Mouse (Mus musculus) CH12F3 (cell line): ENCODE measurements around the gene Cope.

Experiments used
- in situ Hi-C: fragments of 300-500 bp; cut with MboI; formaldehyde crosslinking; loops from 2 replicates; pipeline ENCODE4 v1.14.3; 2020; ENCODE audit warnings: low sequenced_read_pairs

Cope gene

DNA sequence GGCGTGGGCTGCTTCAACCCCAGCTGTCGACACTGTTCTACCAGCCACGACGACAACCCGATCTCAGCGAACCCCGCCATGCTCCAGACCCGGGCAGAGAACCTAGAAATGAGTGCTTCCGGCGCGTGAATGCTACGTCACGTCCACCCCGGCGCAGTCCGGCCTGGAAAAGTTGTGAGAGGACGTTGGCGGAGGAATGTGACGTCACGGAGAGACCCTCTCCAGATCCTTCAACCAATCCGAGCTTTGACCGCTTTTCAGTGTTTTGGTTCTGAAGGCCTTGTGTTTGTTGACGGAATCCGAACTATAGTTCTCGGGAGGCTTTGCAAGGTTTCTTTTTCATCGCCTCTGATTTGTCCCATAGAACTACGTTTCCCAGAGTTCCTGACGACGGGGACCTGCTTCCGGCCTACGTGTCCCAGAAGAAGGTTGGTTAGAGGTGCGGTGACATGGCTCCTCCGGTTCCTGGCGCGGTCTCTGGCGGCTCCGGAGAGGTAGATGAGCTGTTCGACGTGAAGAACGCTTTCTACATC, at the start of gene Cope, which contains the start of gene Ddx49:
Cope (plus strand) TSS at position 161 of the 533 bp plus-strand sequence.
Ddx49 (minus strand) TSS at position 132 of the 533 bp plus-strand sequence.
- in situ Hi-C loops = no loop called here

GRCm38 (mm10) chr8:70254628-70255027, 47.7 kb upstream of the Cope start:
- in situ Hi-C loops = no loop called here

DNA sequence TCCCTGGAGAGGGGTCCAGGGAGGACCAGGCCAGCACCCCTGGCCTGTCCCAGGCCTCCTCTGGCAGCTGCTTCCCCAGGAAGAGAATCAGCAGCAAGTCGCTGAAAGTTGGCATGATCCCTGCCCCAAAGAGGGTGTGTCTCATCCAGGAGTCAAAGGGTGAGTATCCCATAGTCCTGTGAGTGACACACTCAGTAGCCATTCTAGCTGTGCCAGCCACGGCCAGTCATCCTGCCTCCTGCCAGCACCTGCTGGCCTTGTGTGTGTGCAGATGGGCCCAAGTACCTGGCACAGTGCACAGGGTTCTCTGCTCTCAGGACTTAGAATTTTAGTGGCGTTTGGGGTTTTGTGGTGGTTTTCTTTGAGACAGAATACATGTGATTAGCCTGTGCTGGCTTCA, 44.9 kb upstream of the Cope start:
- in situ Hi-C loops = no loop called here

- in situ Hi-C loops = no loop called here
Observed at GRCm38 (mm10) chr8:70258600-70258999, 43.7 kb upstream of the Cope start.

- in situ Hi-C loops = no loop called here
Observed at GRCm38 (mm10) chr8:70259043-70259442, 43.3 kb upstream of the Cope start.

DNA sequence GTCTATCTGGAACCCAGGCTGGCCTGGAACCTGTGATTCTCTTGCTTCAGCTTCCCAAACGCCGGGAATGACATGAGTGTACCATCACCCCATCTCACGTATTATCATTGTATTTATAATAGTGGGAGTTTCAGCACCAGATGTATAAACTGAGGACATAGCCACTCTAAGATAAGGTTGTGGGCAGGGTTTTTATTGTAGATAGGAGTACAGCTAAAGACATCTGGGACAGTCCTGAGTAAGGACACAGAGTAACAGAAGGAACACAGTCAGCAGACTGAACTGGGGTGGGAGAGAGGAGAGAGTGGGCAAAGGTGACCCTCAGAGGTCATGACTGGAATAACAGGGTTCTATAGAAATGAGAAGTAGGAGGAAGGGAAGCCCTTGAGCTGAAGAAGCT, 34.6 kb upstream of the Cope start:
- in situ Hi-C loops = no loop called here

- in situ Hi-C loops = no loop called here
Observed at GRCm38 (mm10) chr8:70268311-70268710, 34.0 kb upstream of the Cope start.

- in situ Hi-C loops = no loop called here
Observed at GRCm38 (mm10) chr8:70268799-70269565, 33.3 kb upstream of the Cope start.

DNA sequence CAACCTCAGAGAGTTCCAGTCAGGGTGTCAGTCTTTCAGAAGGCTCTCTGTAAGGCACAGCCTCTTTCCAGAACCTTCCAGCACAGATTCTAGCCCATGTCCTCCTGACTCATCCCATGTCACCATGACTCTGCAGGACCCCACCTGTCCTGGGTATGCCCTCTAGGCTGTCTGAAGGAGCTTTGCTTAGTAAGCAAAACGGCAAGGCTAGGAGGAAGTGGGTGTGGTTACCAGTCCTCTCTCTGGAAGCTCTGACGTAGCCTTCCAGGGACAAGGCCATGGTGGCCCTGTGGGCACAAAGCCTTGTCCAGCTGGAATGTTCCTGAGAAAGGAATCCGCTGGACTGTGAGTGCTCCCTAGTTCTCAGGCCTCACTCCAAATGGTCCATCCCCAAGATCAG, 29.4 kb upstream of the Cope start:
- in situ Hi-C loops = no loop called here

- in situ Hi-C loops = no loop called here
Observed at GRCm38 (mm10) chr8:70274350-70274749, 28.0 kb upstream of the Cope start.

GRCm38 (mm10) chr8:70276476-70276875, 25.8 kb upstream of the Cope start:
- in situ Hi-C loops = no loop called here

DNA sequence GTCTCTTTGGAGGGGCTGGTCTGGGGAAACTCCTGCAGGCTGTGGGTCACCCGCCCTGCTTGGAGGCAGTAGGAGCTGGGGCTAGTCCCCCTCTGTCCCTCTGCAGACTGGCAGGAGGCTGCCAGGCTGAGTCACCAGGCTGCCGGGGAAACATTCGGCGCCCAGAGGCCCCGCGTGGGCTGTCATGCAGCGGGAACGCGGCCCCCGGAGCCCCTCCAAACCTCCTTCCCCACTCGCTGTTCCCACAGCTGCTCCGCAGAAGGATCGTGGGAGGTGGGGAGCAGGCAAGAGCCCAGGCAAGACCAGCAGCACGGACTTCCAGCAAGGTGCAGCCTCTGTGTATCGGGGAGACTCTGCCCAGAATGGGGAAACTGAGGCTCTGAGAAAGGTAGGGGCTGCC, 24.1 kb upstream of the Cope start:
- in situ Hi-C loops = no loop called here

- in situ Hi-C loops = no loop called here
Observed at GRCm38 (mm10) chr8:70279266-70279665, 23.1 kb upstream of the Cope start.

GRCm38 (mm10) chr8:70281001-70281400, 21.3 kb upstream of the Cope start:
- in situ Hi-C loops = no loop called here

DNA sequence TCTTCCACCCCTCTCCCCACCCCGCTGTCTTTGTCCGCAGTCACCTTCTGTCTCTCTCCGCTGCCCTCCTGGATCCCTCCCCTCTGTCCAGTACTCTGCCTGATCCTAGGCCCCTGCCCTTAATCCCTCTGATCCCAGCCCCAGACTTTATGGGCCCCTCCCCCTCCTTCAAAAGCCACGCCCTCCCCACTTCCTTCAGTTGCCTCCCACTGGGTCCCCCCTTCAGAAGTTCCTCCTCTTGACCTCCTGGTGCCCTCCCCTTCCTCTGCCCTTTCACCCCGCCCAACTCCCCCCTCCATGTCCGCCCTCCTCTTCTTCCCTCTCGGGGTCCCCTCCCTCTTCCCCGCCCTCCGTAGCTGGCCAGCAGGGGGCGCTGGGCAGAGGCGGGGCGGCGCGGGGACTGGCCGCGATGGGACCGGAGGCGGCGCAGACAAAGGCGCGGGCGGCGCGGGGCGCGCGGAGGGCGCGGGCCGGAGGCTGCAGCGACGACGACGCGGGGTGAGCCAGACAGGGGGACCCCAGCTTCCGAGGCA, 19.6 kb upstream of the Cope start, which contains the start of gene Homer3:
Homer3 (plus strand) TSS at position 225 of the 533 bp plus-strand sequence.
- in situ Hi-C loops = no loop called here

DNA sequence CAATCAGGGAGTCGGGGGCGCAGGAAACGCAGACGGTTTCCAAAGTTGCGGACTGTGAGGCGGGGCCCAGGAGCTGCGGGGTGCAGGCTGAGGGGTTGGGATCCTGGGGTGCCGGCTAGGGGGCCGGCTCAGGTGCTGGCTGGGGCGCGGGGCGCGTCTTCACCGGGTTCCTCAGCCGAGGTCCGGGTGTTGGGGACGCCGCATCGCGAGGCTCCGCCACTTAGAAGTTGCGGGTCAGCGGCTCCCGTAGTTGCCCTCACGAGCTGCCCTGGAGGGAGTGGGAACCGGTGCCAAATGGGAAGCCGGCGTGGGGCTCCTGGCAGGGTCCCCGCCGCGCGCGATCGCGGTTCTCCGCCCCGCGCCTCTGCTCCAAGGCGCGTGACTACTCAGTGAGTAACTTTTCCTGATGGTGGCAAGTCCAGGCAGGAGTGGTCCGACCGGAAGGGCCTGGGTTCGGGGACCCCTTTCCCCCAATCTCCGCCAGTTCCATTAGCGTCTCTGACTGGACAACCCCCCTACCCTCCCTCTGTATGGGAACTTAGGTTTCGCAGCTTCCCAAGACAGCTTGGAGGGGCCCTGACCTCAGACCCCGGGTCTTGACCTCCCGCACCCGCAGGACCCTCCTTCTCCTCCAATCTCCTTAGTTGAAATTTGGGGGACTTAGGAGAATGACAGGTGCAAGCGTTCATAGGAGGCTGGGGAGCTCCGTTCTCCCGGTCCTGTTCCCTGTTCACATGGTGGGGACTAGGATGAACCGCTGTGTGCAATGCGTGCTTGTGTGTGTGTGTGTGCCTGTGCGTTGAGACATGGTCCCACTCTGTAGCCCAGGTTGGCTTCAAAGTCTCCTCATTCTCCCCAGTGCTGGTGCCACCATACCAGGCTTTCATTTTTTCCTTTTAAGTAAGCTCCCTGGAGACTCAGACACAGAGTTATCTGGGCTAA, 18.9 kb upstream of the Cope start:
- in situ Hi-C loops = no loop called here

DNA sequence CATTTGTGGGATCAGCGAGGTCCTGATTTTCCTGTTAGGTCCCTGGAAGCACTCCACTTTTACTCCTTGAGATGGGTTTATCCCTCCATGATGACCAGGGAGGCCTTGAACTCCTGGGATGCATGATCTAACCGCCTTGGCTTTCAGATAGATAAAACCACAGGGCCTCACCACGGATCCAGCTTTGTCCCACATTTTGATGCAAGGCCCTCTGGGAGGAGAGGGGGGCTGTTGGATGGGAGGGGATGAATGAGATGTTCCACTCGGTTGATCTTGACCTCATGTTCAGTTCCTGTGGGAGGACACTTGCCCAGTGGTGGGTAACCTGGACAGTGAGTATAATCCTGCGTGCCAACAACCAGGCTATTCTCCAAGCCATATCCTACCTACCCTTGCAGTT, 17.9 kb upstream of the Cope start:
- in situ Hi-C loops = no loop called here

- in situ Hi-C loops = no loop called here
Observed at GRCm38 (mm10) chr8:70285304-70285703, 17.0 kb upstream of the Cope start.

DNA sequence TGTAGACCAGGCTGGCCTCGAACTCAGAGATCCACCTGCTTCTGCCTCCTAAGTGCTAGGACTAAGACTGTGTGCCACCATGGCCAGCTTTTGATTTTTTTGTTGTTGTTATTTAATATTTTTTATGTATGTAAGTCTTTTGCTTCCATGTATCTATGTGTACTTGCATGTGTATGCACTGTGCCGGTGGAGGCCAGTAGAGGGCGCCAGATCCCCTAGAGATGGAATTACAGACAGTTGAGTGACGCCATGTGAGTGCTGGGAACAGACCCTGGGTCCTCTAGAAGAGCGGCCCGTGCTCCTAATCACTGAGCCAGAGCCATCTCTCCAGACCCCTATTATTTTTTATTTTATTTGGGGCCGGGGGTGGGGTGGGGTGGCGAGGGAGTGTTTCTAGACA, 15.6 kb upstream of the Cope start:
- in situ Hi-C loops = no loop called here

DNA sequence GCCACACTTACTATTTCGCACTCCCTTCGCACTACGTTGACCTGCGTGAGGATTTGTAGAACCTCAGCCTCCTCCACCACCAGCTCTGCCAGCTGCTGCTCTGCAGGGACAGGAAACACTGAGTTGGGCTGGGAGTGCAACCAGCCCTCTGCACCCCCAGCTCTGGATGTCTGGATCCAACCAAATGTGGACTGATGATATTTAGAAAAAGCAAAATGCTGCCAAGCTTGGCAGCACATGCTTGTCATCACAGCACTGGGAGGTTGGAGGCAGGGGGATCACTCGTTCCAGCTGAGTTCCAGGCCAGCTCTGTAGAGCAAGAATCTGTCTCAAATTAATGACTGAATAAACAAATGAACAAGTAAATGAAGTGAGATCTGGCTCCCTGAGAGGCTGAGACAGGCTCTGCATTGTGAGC, 8.3 kb upstream of the Cope start:
- in situ Hi-C loops = no loop called here

- in situ Hi-C loops = no loop called here
Observed at GRCm38 (mm10) chr8:70300881-70301280, 1.4 kb upstream of the Cope start.
